Mouse (Mus musculus): ENCODE results near the gene Rap1gap2. TPM values are rescaled to one million over a fixed set of nuclear protein-coding genes. Genes with fewer than 3 reads are reported as not detected.

Gene Rap1gap2
- polyA plus RNA-seq, 1 experiment = 133 TPM

DNA sequence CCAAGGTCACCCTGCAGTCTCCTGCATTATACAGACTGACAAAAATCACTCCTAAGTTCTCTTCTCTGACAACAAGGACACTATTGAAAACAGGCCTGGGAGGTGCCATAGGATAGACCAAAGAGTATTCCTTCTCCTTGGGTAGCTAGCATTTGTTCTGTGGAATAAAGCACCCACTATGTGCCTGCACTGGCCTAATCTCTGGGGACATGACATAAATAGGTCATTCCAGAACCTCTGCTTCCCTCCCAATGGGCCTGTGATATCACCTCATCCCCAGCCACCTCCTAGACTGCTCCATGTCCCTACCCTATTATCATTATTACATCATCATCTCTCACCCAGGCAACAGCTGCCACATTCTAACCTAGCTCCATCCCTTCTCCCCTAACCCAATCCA lies 108.7 kb downstream of the Rap1gap2 start:
- no peak overlapping the region for H3K27ac ChIP-seq (ENCODE audit: insufficient read depth, low read length)
- TF ChIP-seq CTCF (IDR thresholded peaks at IDR 0.05; ENCODE audit: extremely low read depth, insufficient read depth, low read length) (no peak), POLR2A (IDR thresholded peaks at IDR 0.05; ENCODE audit: extremely low read depth, insufficient read depth, low read length) (no peak)
- H3K4me1 ChIP-seq (ENCODE audit: control insufficient read depth, insufficient read depth, low read length) = peaks cover 4% of the 10 kb centered on the region; the same call in 1 of the 2 replicates
- H3K4me3 ChIP-seq (ENCODE audit: insufficient read depth, low read length) = no peak overlapping the region

DNA sequence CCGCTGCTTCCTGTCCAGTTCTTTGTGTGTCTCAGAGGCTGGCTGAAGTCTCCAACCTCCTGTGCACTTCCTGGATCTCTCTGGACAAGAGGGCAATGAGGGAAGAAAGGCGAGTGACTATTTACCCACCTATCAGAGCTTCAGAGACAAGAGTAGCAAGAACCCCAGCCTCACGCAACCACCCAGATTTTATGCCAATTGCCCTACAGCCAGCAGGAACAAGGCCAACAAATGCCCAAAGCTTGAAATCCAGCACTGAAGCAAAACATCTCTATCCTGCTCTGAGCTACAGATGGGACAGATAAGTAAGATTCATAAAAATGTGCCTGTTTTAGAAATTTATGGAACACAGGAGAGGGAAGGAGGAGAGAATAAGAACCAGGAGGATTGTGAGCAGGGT lies 109.7 kb downstream of the Rap1gap2 start:
- Histone ChIP-seq H3K4me3 (ENCODE audit: insufficient read depth, low read length) (no peak overlapping the region), H3K27ac (ENCODE audit: insufficient read depth, low read length) (no peak overlapping the region)

DNA sequence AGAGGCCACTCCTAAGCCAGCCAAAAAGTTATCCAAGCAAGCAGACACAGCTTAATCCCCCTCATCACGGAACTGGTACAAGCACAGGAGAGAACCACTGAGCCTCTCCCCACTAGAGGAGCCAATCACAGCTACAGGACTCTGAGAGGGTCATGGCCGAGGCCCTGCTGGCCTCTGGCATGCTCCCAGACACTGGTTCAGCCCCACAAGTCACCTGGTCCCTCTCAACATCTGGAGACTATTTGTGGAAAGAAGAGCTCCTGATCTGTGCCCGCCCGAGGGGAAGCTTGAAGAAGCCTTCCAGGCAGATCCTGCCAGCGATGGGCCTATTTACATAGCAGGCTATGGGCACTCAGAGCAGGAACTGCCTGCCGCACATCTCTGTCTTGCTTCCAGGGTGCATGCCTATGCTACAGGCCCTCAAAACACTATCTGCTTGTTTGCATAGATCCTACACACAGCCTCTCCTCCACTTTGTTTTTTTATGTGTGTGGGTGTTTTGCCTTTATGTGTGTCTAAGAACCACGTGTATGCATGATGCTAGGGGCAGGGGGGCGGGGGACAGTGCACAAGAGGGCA lies 111.1 kb downstream of the Rap1gap2 start:
- Histone ChIP-seq H3K4me3 (ENCODE audit: insufficient read depth, low read length) (no peak overlapping the region), H3K4me1 (ENCODE audit: control insufficient read depth, insufficient read depth, low read length) (peaks cover 4% of the 10 kb centered on the region; the same call in 1 of the 2 replicates), H3K27ac (ENCODE audit: insufficient read depth, low read length) (no peak overlapping the region)
- TF ChIP-seq POLR2A (IDR thresholded peaks at IDR 0.05; ENCODE audit: extremely low read depth, insufficient read depth, low read length) (no peak), CTCF (IDR thresholded peaks at IDR 0.05; ENCODE audit: extremely low read depth, insufficient read depth, low read length) (no peak)

More for the DNA sequence above, 109.7 kb downstream of the Rap1gap2 start:
- TF ChIP-seq POLR2A (IDR thresholded peaks at IDR 0.05; ENCODE audit: extremely low read depth, insufficient read depth, low read length) = no peak
- peaks cover 4% of the 10 kb centered on the region; the same call in 1 of the 2 replicates for H3K4me1 ChIP-seq (ENCODE audit: control insufficient read depth, insufficient read depth, low read length)

DNA sequence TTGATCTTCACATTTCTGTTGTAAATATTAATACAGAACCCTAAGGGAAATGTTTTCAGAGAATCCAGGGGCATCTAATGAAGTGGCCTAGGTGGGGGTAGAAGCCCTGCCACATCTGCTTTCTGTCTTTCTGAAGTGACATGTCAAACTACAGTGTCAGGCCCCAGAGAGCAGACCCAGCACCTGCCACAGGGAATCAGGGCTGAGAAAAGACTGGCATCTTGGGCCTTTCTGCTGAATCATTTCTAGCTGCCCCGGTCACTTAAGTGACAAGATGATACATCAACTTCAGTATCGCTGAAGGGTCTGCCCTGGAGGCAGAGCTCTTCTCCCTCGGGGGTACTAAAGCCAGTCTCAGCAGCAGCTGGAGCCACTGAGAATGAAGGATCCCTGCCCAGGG lies 111.7 kb downstream of the Rap1gap2 start:
- Histone ChIP-seq H3K4me3 (ENCODE audit: insufficient read depth, low read length) (no peak overlapping the region), H3K4me1 (ENCODE audit: control insufficient read depth, insufficient read depth, low read length) (peaks cover 4% of the 10 kb centered on the region; the same call in 1 of the 2 replicates), H3K27ac (ENCODE audit: insufficient read depth, low read length) (no peak overlapping the region)
- TF ChIP-seq POLR2A (IDR thresholded peaks at IDR 0.05; ENCODE audit: extremely low read depth, insufficient read depth, low read length) = no peak

DNA sequence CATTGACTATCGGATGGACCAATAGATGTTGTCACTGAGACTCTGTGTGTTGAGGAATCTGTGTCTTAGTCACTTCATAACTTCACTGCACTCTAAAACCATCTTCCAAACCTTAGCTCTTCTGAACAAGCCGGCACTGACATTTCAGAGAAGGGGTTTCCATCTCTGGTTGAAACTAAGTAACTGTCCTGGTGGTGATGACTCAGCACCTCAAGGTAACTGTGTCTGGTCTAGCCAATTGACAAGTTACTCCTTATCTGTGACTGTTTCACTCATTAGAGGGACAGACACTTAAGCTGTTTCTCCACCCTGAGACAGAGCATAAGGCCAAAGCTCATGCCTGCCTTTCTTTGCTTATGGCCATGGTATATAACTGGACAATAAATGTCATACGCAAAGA lies 114.1 kb downstream of the Rap1gap2 start:
- Histone ChIP-seq H3K4me1 (ENCODE audit: control insufficient read depth, insufficient read depth, low read length) (peaks cover 4% of the 10 kb centered on the region; the same call in 1 of the 2 replicates), H3K27ac (ENCODE audit: insufficient read depth, low read length) (no peak overlapping the region), H3K4me3 (ENCODE audit: insufficient read depth, low read length) (no peak overlapping the region)
- no peak for TF ChIP-seq CTCF (IDR thresholded peaks at IDR 0.05; ENCODE audit: extremely low read depth, insufficient read depth, low read length)
- no peak for TF ChIP-seq POLR2A (IDR thresholded peaks at IDR 0.05; ENCODE audit: extremely low read depth, insufficient read depth, low read length)

DNA sequence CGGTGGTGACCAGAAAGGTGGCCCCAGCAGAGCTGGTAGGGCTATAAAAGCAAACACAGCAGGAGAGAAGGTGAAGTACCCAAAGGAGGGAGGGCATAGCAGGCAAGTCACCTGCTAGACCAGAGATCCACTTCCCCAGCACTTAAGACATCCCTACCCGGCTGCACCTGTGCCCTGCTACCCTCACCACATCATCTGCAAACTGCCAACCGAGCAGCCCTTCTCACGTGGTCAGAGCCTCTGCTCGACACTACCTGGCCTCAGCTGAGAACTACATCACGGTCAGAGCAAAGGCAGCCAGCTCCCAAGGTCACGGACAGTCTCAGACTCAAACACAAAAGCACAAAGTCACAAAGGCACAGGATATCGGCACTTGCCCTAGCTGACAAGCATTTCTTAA lies 116.8 kb downstream of the Rap1gap2 start:
- TF ChIP-seq POLR2A (IDR thresholded peaks at IDR 0.05; ENCODE audit: extremely low read depth, insufficient read depth, low read length) = no peak
- Histone ChIP-seq H3K4me3 (ENCODE audit: insufficient read depth, low read length) (no peak overlapping the region), H3K4me1 (ENCODE audit: control insufficient read depth, insufficient read depth, low read length) (no peaks in the 10 kb centered on the region), H3K27ac (ENCODE audit: insufficient read depth, low read length) (no peak overlapping the region)

DNA sequence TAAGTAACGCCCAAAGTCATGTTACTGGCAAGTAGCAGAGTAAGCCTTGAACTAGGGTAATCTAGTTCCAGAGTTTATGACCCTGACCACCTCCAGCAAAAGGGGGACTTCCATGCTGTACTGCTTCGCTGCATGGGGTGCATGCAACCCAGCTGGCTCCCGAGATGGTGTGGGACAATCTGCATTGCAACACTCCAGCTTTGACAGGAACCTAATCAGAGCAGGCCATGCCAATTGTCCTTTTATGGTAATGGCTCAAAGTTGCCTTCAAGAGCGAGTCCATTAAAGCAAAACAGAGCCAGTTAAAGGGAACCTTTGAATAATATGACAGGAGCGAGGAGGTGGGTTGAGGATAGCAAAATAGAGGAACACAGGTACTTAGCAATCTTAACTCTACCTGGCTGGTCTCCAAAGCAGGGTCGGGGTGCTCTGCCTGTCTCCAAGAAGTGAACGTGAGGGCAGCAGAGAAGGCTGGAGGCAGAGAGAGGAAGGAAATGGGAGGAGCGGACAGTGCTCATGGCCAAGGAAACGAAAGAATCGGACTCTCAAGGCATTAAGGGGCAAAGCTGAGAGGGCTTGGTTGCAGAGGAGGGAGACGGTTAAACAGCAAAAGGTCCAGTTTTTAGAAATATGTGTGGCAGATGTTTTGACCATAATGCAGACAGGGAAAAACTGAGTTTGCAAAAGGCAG lies 117.4 kb downstream of the Rap1gap2 start:
- no peak for TF ChIP-seq CTCF (IDR thresholded peaks at IDR 0.05; ENCODE audit: extremely low read depth, insufficient read depth, low read length)
- TF ChIP-seq POLR2A (IDR thresholded peaks at IDR 0.05; ENCODE audit: extremely low read depth, insufficient read depth, low read length) = no peak
- Histone ChIP-seq H3K4me1 (ENCODE audit: control insufficient read depth, insufficient read depth, low read length) (no peaks in the 10 kb centered on the region), H3K27ac (ENCODE audit: insufficient read depth, low read length) (no peak overlapping the region), H3K4me3 (ENCODE audit: insufficient read depth, low read length) (no peak overlapping the region)

DNA sequence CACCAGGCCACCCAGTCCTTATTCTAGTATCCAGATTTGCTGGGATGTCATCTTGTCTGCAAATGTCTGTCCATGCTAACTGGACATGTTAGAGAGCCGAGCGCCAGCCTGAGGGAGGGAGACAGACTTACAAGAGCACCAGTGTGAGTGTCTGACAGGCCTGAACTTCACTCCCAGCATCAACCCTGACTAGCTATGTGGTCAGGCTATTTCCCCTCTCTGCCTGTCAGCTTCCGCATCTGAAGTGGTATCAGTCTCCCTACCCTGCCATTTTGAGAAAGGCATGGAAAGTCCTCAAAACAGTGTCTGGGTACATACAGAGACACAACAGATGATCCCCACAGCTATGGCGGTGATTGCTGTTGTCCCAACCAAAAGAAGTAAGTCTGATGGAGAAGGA lies 119.6 kb downstream of the Rap1gap2 start:
- Histone ChIP-seq H3K4me1 (ENCODE audit: control insufficient read depth, insufficient read depth, low read length) (0 out of 2 replicates have a peak, but pooled peaks cover 2% of the 10 kb centered on the region), H3K27ac (ENCODE audit: insufficient read depth, low read length) (no peak overlapping the region), H3K4me3 (ENCODE audit: insufficient read depth, low read length) (no peak overlapping the region)
- no peak for TF ChIP-seq CTCF (IDR thresholded peaks at IDR 0.05; ENCODE audit: extremely low read depth, insufficient read depth, low read length)
- no peak for TF ChIP-seq POLR2A (IDR thresholded peaks at IDR 0.05; ENCODE audit: extremely low read depth, insufficient read depth, low read length)

DNA sequence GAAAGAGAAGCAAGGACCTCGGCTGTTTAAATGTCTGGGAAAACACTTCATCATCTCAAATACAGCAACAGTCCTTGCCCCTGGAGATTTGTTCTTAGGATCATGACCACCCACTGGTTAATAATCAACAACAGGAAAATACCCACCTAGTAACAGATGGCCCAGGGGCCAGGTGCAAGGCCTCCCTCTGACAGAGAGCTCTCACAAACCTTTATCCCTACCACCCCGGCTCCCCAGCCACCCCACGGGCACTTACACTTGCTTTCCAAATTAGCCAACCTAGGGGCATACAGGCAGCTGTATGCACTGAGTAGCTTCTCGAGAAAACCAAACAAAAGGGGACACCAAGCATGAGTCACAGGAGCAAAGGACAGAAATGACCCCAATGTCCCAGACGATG lies 121.5 kb downstream of the Rap1gap2 start:
- Histone ChIP-seq H3K4me1 (ENCODE audit: control insufficient read depth, insufficient read depth, low read length) (peaks cover 4% of the 10 kb centered on the region; the same call in 1 of the 2 replicates), H3K4me3 (ENCODE audit: insufficient read depth, low read length) (no peak overlapping the region), H3K27ac (ENCODE audit: insufficient read depth, low read length) (no peak overlapping the region)
- TF ChIP-seq CTCF (IDR thresholded peaks at IDR 0.05; ENCODE audit: extremely low read depth, insufficient read depth, low read length) = no peak
- TF ChIP-seq POLR2A (IDR thresholded peaks at IDR 0.05; ENCODE audit: extremely low read depth, insufficient read depth, low read length) = no peak

DNA sequence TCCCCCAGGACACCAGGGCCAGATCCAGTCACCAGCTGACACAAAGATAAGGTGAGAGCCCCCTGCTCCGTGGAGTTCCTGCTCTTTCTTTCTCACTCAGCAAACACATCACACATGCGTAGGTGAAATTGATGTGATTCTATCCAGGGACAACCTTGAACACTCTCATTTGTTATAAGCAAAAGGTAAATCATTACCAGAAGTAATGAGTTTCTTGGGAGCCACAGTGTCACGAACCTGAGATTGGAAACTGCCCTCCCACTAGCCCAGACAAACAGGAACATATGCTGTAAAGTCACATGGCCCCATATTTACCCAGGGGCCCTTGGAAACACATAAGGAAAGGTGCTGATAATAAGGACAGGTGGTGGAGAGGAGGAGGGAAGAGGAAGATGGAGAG lies 122.8 kb downstream of the Rap1gap2 start:
- H3K27ac ChIP-seq (ENCODE audit: insufficient read depth, low read length) = no peak overlapping the region
- TF ChIP-seq POLR2A (IDR thresholded peaks at IDR 0.05; ENCODE audit: extremely low read depth, insufficient read depth, low read length) (no peak), CTCF (IDR thresholded peaks at IDR 0.05; ENCODE audit: extremely low read depth, insufficient read depth, low read length) (no peak)
- peaks cover 4% of the 10 kb centered on the region; the same call in 1 of the 2 replicates for H3K4me1 ChIP-seq (ENCODE audit: control insufficient read depth, insufficient read depth, low read length)
- no peak overlapping the region for H3K4me3 ChIP-seq (ENCODE audit: insufficient read depth, low read length)

All from cortical plate, adult 2 months (tissue).